Mouse (Mus musculus) testis, adult 10 weeks (tissue): ENCODE data around the gene Capns1. TPM values are rescaled to one million over a fixed set of nuclear protein-coding genes. Genes with fewer than 3 reads are reported as not detected.

Experiments used
- polyA plus RNA-seq: library from polyadenylated mRNA; stranded (reverse); fragments of 350-450 nt; fragmentation: Illumina TruSeq; extraction: RNeasy Lipid Tissue Mini Kit (QIAGEN cat#74804); gene quantifications from one replicate; pipeline ENCODE4 v1.2.3, GENCODE M21; 2014; ENCODE audit warnings: low read depth, low replicate concordance

The Capns1 gene
- 117 TPM for polyA plus RNA-seq

DNA sequence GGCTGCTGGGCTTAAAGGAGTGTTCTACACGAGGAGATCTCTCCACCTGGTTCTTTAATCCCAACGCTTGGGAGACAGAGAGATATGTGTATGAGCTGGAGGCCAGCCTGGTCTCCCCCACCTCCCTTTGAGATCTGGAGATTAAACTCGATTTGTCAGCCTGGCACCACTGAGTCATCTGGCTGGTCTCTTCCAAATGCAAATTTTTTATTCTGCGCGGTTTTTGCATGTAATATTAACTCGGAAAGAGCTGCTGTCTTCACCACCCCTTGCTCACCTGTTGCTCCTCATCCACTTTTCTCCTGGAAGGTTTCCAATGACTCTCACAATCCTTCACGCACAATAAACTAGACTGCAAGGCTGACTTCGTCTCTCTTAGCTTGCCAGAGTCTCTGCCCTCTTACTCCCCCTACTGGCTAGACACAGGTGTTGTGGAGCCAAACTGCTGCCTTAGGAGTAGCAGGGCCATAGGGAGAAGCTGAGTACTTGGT is at the start of gene Capns1:
Gene Capns1 (minus strand): TSS at position 331 of the 491 bp plus-strand sequence.

DNA sequence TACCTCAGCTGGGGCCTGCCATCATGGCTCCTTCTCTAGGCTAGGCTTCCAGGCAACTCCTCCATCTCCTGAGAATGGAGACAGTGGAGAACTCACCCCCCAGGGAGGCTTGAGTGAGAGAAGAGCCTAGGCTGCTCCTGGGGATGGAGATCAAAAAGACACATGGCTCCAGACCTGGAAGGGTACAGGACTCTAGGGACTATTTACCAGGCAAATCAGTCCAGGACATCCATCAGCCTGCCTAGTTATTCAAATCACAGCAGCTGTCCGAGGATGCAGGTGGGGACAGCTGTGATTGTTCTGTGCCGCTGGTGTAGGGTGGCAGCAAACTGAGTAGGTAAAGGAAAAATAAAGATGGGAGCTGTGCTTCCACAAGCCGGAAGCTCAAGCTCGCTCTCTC is 37.0 kb upstream of the Capns1 start, which contains the start of gene Ovol3:
Gene Ovol3 (minus strand): TSS at position 101 of the 400 bp plus-strand sequence.

DNA sequence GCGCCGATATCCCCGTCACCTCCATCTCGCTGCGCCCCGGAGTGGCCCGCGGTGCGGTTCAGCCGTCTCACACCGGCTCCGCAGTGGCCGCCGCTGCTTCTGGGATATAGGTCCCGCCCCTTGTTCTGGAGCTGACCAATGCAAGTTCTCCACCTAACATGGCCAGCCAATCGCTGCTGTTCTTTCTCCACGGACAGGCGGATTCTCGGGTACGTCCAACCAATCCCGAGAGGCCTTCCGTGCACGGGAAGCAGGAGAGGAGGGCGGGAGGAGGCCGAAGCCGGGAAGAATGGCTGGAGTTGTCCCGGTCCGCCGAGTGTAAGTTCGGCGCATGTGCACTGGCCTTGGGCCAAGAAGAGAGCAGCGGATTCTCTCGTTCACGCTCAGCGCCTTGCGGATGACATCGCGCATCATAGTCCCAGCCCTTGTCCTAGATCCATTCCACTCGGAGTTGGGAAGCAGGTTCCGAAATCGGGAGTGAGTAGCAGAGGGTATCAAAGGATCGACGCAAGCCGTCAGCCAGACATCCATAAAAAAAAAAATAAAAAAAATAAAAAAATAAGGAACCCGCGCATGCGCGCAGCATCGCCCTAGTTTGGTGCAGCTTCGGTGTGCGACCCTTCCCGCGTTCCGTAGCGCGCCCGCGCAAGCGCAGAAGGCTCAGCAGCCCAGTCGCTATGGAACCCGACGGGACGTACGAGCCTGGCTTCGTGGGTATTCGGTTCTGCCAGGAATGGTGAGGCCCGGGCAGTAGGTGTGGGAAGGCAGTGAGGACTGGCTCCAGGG is 33.3 kb upstream of the Capns1 start, which contains the start of the genes Polr2i and Tbcb:
Gene Polr2i (plus strand): TSS at position 280 of the 786 bp plus-strand sequence.
Gene Tbcb (minus strand): TSS at position 604 of the 786 bp plus-strand sequence.

DNA sequence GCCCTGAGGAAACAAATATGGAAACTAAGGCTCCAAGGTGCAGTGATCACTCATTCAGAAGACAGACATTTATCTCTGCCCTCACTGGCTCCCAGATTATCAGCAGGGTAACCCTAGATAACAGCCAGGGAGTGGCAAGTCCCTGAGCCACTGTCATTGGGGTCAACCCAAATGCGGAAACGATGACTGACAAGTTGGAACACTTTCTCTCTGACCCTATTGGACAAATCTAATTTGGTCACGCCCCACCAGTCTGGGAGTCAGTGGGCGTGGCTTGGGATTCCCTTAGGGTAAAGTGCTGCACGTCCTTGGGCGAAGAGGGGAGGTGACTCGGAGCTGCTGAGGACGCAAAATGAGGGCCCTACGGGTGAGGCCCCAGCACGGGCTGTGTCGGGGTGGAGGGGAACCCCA is 14.7 kb downstream of the Capns1 start, which contains the start of gene Cox7a1:
Gene Cox7a1 (plus strand): TSS at position 266 of the 411 bp plus-strand sequence.

DNA sequence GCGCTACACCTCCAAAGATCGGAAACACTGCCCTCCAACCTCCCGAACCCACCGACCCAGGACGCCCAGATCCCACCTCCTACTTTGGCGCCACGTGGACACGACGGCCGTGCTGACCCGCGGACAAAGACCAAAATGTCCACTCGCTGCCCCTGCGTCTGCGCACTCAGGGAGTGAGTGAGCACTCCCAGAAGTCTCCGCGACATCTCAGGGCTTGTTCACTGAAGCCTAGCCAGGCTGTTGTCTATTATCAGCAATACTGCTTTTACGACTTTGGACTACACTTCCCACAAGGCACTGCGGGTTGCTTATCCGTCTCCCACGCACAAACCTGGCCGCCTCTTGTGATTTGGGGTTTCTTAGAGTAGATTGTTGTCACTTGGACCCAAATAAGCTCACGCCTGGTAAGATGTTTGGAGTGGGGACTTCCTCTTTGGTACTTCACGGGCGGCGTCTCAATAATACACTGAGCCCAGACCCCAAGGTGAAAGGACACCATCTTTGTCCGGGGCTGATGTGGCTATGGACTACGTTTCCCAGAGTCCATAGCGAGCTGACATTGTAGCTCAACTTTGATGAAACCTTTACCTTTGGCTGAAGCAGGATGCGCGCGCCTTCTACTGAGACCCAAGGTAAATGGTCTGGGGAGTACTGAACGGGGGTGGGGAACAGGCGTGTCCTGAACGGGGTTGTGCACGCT is 28.9 kb downstream of the Capns1 start, which contains the start of gene Zfp146:
Gene Zfp146 (minus strand): TSS at position 168 of the 700 bp plus-strand sequence.

Other genes starting within 250 kb of the Capns1 start
- 1.8 TPM for gene Zfp74, start 244.7 kb downstream of the Capns1 start, polyA plus RNA-seq
- gene Zfp568, start 214.9 kb downstream of the Capns1 start, polyA plus RNA-seq = 3.3 TPM
- 2.4 TPM for gene Zfp14, start 147.4 kb downstream of the Capns1 start, polyA plus RNA-seq
- gene Zfp82, start 125.9 kb downstream of the Capns1 start, polyA plus RNA-seq = 2.5 TPM
- 0.41 TPM for gene Gm26920, start 108.4 kb downstream of the Capns1 start, polyA plus RNA-seq
- 1.9 TPM for gene Zfp566, start 108.3 kb downstream of the Capns1 start, polyA plus RNA-seq
- gene Zfp260, start 104.0 kb downstream of the Capns1 start, polyA plus RNA-seq = 31.7 TPM
- gene Zfp382, start 76.9 kb downstream of the Capns1 start, polyA plus RNA-seq = 11.5 TPM
- 13.3 TPM for gene Zfp146, start 29.1 kb downstream of the Capns1 start, polyA plus RNA-seq
- 0.74 TPM for gene Cox7a1, start 14.7 kb downstream of the Capns1 start, polyA plus RNA-seq
- 3.9 TPM for gene Polr2i, start 33.1 kb upstream of the Capns1 start, polyA plus RNA-seq
- 8.5 TPM for gene Tbcb, start 33.5 kb upstream of the Capns1 start, polyA plus RNA-seq
- not detected for gene Ovol3, start 36.9 kb upstream of the Capns1 start, polyA plus RNA-seq
- 0.63 TPM for gene Thap8, start 81.3 kb upstream of the Capns1 start, polyA plus RNA-seq
- gene Wdr62, start 81.6 kb upstream of the Capns1 start, polyA plus RNA-seq = 22.5 TPM
- 9.1 TPM for gene Clip3, start 92.9 kb upstream of the Capns1 start, polyA plus RNA-seq
- 1.8 TPM for gene Alkbh6, start 109.9 kb upstream of the Capns1 start, polyA plus RNA-seq
- gene Syne4, start 116.0 kb upstream of the Capns1 start, polyA plus RNA-seq = 0.78 TPM
- 0.57 TPM for gene E130208F15Rik, start 122.9 kb upstream of the Capns1 start, polyA plus RNA-seq
- 2.2 TPM for gene Sdhaf1, start 125.1 kb upstream of the Capns1 start, polyA plus RNA-seq
- not detected for gene Lrfn3, start 164.0 kb upstream of the Capns1 start, polyA plus RNA-seq
- not detected for gene Tyrobp, start 214.9 kb upstream of the Capns1 start, polyA plus RNA-seq
- not detected for gene Hcst, start 221.0 kb upstream of the Capns1 start, polyA plus RNA-seq
- 0.10 TPM for gene Nfkbid, start 222.9 kb upstream of the Capns1 start, polyA plus RNA-seq
- 1.3 TPM for gene Aplp1, start 246.7 kb upstream of the Capns1 start, polyA plus RNA-seq